Mouse (Mus musculus): ENCODE results near the gene Fntb.

Gene Fntb

GRCm38 (mm10) chr12:76927012-76927411 is 161.6 kb downstream of the Fntb start:
- no peak for DNase-seq

GRCm38 (mm10) chr12:76927539-76927938 is 162.2 kb downstream of the Fntb start:
- no peak for DNase-seq

DNA sequence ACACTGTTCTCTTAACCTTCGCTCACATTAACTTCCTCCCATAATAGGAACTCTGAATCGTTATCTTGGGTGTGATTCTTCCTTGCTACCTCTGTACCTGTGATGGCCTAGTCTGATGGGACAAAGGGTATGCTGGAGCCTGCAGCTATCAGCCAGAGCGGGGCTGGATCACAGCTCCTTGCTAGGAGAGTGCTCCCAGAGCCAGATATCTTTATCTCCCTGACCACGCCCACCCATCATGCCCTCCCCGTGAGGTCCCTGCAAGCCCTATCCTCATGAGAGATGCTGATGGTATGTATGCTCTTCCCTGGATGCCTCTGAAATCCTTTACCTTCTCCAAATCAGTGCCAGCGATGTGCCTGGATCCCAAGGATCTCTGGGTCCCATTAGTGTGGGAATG is 164.8 kb downstream of the Fntb start:
- DNase-seq: no peak

- DNase-seq: no peak
Observed at GRCm38 (mm10) chr12:76931739-76932687, 166.6 kb downstream of the Fntb start.

GRCm38 (mm10) chr12:76932688-76933060 is 167.3 kb downstream of the Fntb start:
- DNase-seq: no peak

- DNase-seq: no peak
Observed at GRCm38 (mm10) chr12:76934438-76934837, 169.0 kb downstream of the Fntb start.

DNA sequence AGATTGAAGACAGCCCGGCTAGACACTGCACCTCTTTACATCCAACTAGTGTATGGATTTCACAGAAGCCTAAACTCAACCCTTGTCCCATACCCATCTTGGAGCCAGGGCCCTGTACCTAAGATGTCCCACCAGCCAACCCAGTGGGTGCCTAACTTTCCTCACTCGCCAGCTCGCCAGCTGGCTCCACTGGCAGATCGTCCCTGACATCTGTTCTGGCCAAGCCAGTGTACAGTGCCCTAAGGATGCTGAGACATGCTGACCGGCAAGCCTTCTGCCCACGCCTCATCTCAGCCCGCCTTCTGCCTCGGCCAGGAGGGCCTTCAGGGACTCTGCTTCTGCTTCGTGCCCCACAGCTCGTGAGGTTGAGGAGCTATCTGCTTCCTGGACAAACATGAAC is 170.8 kb downstream of the Fntb start:
- DNase-seq: no peak

DNA sequence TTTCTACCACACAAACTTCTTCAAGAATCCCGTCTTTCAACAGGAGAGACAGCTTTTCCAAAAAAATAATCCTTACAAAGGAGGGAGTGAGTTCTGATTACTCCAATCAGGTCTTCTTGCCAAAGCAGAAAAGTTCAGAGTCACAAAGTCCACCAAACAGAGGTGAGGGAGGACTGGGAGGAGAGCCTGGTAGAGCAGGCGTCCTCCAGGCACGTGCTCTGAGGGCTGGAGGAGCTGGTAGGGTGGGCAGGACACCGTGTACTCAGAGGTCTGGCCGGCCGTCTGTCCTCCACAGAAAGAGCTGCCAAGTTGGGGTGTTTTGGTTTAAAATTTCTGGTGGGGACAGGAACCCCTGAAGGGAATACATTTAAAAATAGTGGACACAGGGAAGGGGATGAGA is 172.6 kb downstream of the Fntb start:
- DNase-seq: no peak

GRCm38 (mm10) chr12:76941524-76941923 is 176.1 kb downstream of the Fntb start:
- DNase-seq: no peak

DNA sequence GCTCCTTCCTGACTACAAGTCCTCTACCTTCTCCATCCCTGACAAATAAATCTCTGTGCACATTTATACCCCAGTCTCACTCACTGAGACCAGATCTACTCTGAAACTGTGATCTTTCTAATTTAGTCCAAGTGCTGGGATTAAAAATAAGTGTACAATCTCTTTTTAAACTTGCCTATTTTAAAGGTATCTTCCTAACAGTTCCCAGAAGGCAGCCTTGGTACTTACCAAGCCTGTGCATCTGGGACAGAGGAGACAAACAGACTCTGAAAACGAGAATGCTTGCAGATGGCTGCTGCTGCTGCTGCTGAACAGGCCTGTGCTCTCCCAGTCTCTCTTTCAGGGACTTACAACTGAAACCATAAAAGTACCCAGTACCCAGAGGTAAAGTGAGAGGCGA is 177.1 kb downstream of the Fntb start:
- no peak for DNase-seq

DNA sequence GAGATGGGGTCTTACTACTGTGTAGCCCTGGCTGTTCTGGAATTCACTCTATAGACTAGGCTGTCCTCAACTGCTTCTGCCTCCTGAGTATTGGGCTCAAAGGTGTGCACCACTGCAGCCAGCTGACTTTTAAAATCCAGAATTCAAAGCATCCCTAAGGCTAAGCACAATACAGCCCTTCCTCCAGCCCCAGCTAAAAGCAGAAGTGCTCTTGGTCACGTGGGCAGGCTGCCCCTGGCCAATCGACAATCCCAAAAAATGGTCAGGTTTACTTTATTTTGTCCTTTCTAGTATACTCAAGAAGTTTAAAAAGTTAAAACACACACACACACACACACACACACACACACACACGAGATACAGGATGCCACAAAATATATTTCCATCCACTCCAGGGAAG is 177.7 kb downstream of the Fntb start:
- no peak for DNase-seq

DNA sequence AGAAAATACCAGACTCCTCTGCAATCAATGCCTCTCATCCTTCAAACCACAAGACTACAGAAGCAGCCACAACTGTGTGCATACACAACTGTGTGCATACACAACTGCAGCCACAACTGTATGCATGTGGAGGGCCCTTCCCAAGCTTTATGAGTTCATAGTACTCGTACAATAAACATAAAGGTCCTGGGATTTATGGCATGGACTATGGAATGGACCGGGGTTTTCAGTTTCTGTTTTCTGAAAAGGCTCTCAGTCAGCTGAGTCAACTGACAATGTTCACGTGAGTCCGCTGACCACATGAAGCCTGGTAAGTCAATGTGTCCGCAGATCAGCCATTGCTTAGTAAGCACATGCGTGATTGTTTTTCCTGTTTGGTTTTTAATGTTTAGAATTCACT is 178.1 kb downstream of the Fntb start:
- DNase-seq: no peak

- no peak for DNase-seq
Observed at GRCm38 (mm10) chr12:76947487-76947886, 182.1 kb downstream of the Fntb start.

GRCm38 (mm10) chr12:76948185-76948584 is 182.8 kb downstream of the Fntb start:
- DNase-seq: no peak

GRCm38 (mm10) chr12:76948781-76949180 is 183.4 kb downstream of the Fntb start:
- no peak for DNase-seq

DNA sequence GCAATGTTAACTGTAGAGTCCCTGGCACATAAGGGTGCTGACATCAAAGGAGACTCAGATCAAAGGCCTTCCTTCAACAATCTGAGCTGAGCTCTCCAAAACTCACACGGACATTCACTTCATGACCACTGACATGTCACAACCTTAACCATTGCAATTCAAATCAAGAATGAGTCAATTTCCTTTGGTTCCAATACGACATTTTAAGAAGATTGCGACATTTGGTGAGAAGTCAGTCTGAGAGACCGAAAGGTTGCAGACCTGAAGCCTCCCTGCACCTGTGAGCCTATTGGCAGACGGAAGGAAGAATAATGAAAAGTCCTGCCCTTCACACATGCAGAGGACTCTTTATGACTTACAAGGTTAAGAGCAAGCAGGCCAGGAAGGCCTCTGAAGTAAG is 184.9 kb downstream of the Fntb start:
- DNase-seq: no peak

- DNase-seq: no peak
Observed at GRCm38 (mm10) chr12:76953750-76954363, 188.5 kb downstream of the Fntb start.

DNA sequence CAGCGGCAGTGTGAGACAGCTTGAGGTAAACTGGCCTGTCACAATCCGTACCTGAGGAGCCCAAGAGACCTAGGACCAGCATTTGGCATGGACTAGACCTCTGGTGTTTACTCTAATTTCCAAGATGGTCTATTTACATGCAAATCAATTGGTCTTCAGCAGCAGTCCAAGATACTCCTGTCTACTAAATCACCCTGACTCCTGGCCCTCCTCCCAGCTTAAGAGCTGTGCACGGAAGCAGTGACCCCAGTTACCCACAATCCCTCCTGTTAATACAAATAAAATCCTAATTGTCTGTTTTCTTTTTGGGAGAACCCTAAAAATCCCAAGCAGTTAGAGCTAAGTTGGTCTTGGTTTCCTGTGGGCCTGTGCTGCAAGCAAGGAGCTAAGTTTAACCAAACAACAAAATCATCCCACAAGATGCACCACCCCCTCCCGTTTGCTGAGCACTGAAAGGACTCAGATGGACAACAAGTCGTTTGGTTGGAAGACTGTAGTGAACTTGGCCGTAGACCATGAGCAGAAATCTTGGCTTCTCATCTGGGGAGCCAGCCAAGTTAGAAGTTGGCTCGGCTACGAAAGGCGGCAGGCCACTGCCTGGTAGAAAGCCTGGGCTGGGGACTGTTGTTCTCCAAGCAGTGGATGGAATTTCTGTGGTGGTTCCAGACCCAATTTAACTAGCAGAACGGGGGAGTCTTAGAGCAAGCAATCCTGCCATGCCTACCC is 189.5 kb downstream of the Fntb start:
- DNase-seq: peak; percentile 74

GRCm38 (mm10) chr12:76957688-76958087 is 192.3 kb downstream of the Fntb start:
- DNase-seq: no peak

GRCm38 (mm10) chr12:76961052-76961931 is 195.9 kb downstream of the Fntb start:
- no peak for DNase-seq

DNA sequence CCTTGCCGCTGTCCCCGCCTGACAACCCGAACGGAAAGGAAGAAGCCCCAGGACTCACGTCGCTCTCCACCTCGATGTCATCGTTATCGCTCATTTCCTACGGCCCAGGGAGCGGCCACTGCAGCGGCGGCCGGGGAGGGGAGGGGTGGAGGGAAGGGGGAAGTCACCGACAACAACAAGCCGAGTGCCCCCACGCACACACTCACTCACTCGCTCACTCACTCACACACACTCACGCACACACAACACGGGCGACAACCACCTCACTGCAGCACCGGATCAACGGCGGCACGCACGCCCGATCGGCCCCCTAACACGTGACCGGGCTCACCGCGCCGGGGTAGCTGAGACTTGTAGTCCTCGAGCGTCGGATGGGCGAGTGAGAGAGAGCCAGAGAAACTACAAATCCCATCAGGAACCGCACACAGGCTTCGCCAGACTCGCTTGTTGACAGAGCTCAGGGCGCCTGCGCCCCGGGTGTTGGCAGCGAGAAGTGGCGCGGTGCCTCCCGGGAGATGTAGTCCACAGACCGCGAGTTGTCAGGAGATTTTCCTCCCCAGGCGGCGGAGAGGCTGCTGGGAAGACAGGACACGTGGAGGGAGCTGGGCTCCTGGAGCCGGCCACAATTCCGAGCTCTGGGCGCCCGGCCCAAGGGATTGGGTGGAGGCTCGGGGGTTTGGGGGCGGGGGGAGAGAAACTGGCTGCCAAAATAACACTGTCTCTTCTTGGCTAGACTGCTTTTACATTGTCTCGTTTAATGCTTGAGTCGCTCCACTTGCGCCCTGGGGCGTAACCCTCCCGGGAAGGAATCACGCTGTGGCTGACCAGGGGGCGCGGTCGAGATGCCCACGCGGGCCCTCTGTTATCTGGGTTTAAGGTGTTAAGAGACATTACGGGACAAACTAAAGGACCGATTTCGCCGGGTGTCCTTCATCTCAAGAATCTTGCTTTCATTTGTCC is 196.8 kb downstream of the Fntb start, which contains the start of gene Max:
Gene Max (minus strand): TSS at position 270 of the 960 bp plus-strand sequence.
- DNase-seq: peak; percentile 100
